Mouse (Mus musculus): Measurements from ENCODE around the gene Gm27029.

DNA sequence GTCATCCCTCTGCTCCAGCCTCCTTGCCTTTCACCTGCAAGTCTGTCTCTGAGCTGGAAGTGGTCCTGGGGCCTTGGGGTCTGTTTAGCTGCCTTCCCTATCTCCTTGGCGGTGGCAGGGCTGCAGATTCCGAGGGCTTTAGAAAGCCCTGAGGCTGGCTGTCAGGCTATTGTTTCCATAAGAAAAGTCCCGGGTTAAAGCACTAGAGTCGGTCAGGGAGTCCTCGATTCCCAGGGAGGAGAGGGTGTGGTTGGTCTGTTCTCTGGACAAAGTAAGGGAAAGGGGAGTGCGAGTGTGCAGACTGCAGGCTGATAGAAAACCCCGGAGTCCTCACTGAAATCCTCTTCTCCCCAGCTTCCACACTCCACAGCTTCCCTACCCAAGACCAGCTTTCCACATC lies 45.6 kb upstream of the Gm27029 start:
- TF ChIP-seq E2F4 (IDR thresholded peaks at IDR 0.05; ENCODE audit: insufficient read depth) (no peak), MAX (IDR thresholded peaks at IDR 0.05; ENCODE audit: low read depth) (no peak), POLR2A (IDR thresholded peaks at IDR 0.05; ENCODE audit: insufficient read length, low read depth) (no peak), MYOG (IDR thresholded peaks at IDR 0.05; ENCODE audit: control insufficient read depth in 1 of 3, insufficient read depth in 1 of 3, insufficient read length in 2 of 3, low read depth in 2 of 3) (no peak), TCF12 (IDR thresholded peaks at IDR 0.05; ENCODE audit: insufficient read depth, poor library complexity, severe bottlenecking) (no peak), USF1 (IDR thresholded peaks at IDR 0.05; ENCODE audit: low read depth) (no peak), REST (IDR thresholded peaks at IDR 0.05; ENCODE audit: insufficient read depth, insufficient read length) (no peak), MYOD1 (IDR thresholded peaks at IDR 0.05; ENCODE audit: control insufficient read depth in 1 of 3, insufficient read length in 2 of 3, low read depth in 2 of 3) (no peak), TCF3 (IDR thresholded peaks at IDR 0.05; ENCODE audit: insufficient read length, low read depth) (no peak)

All from myocyte (in vitro differentiated cells).